Mouse (Mus musculus): ENCODE measurements around the gene C2.
A peak's percentile ranks its signal among the peaks of the same experiment; 100 is the strongest.
"Not testable (repeated sequence)": the region's sequence is repeated elsewhere in the genome, so short reads cannot be mapped to it uniquely, and the experiment has no call there.

C2 gene

DNA sequence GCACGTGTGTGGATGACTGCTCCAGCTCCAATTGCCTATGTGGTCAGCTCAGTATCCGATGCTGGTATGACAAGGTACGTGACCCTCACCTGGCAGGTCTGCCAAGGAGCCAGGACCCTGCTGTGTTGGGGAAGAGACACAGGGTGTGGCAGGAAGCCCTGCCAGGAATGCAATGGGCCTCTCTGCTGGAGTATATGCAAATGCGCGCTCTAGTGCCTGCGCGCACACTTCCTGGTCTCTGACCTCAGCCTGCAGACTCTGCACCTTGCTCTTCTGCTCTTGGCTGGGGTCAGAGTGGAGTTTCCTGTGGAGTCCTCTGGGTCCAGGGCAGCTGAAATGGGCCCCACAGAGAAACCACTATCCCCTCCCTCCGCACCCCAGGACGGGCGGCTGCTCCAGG lies 12.9 kb upstream of the C2 start:
- no peak for DNase-seq (ENCODE audit: low spot score)

DNA sequence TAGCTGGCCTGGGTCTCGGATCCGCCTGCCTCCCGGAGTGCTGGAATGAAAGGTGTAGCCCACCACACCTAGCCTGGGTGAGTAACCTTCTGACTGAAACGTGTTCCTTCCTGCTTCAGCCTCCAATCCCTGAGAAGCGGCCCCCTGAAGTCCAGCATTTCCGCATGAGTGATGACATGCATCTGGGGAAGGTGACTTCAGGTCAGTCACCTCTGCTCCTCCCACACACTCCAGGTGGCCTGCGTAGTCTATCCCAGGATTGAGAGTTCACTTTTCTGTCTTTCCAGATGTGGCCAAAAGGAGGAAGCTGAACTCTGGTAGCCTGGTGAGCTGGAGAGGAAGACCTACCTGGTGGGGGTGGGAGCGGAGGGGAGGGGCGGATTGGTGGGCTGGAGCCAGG lies 4.8 kb upstream of the C2 start:
- no peak for DNase-seq (ENCODE audit: low spot score)

DNA sequence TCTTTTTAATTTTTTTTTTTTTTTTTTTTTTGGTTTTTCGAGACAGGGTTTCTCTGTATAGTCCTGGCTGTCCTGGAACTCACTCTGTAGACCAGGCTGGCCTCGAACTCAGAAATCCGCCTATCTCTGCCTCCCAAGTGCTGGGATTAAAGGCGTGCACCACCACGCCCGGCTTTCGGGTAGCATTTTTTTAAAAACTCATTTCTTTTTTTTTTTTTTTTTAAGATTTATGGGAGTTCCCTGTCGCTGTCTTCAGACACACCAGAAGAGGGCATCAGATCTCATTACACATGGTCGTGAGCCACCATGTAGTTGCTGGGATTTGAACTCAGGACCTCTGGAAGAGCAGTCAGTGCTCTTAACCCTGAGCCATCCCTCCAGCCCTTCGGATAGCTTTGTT lies 3.9 kb upstream of the C2 start:
- not testable (repeated sequence) for DNase-seq (ENCODE audit: low spot score)

DNA sequence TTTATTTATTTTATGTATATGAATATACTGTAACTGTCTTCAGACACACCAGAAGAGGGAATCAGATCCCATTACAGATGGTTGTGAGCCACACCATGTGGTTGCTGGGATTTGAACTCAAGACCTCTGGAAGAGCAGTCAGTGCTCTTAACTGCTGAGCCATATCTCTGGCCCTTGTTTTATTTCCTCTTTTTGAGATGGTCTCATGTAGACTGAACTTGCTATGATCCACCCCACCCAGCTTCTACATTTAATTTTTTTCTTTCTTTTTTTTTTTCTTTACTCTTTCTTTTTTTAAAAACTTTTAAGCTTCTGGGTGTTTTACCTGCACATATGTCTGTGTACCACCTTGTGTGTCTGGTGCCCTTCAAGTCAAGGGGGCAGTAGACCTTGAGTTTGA lies 2.8 kb upstream of the C2 start:
- not testable (repeated sequence) for DNase-seq (ENCODE audit: low spot score)

DNA sequence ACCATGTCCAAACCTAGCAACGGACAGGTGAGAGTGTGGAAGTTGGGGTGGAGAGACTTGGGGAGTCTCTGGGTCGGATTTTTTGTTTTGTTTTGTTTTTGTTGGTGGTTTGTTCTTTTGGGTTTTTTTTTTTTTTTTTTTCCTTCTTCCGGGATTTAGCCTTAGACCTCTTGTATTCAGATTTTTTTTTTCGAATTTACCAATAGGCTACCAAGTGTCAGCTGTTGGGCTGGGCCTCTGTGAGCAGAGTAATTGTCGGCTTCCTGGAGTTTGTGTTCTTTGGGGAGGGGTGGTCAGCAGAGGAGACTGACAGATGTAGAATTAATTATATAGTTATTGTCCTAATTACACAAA lies 1.8 kb upstream of the C2 start:
- DNase-seq (ENCODE audit: low spot score) = no peak

DNA sequence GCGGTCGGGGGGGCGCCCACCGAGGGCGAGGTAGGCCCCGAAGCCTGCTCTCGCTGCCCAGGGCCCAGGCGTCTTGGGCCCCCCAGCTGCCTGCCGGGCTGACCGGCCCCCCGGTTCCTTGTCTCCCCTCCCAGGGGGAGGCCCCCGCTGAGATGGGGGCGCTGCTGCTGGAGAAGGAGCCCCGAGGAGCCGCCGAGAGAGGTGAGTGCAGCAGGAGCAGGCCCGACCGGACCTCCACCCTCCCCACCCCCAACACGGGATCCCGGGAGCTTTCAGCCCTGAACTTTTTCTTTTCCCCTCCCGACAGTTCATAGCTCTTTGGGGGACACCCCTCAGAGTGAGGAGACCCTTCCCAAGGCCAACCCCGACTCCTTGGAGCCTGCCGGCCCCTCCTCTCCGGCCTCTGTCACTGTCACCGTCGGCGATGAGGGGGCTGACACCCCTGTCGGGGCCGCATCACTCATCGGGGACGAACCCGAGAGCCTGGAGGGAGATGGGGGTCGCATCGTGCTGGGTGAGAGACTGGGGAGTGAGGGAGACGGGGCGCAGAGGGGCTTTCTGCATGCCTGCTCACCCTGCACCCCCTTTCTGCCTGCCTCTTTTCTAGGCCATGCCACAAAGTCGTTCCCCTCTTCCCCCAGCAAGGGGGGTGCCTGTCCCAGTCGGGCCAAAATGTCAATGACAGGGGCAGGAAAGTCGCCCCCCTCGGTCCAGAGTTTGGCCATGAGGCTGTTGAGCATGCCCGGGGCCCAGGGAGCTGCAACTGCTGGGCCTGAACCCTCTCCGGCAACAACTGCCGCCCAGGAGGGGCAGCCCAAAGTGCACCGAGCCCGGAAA lies 1.2 kb upstream of the C2 start:
- DNase-seq (ENCODE audit: low spot score) = peak; percentile 48

DNA sequence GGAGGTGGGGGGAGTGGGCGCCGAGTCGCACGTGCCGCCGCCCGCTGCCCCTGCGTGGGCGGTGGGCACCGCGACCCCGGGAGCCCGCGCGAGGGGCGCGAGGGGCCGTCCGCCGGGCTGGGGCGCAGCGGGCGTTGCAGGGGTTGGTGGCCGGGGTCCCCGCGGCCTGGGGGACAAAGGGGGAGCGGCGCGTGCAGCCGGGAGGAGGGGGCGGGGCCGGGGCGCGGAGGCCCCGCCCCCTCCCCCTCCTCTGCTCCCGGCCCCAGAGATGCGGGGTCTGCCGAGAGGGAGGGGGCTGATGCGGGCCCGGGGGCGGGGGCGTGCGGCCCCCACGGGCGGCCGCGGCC lies 614 bp upstream of the C2 start:
- DNase-seq (ENCODE audit: low spot score) = no peak

DNA sequence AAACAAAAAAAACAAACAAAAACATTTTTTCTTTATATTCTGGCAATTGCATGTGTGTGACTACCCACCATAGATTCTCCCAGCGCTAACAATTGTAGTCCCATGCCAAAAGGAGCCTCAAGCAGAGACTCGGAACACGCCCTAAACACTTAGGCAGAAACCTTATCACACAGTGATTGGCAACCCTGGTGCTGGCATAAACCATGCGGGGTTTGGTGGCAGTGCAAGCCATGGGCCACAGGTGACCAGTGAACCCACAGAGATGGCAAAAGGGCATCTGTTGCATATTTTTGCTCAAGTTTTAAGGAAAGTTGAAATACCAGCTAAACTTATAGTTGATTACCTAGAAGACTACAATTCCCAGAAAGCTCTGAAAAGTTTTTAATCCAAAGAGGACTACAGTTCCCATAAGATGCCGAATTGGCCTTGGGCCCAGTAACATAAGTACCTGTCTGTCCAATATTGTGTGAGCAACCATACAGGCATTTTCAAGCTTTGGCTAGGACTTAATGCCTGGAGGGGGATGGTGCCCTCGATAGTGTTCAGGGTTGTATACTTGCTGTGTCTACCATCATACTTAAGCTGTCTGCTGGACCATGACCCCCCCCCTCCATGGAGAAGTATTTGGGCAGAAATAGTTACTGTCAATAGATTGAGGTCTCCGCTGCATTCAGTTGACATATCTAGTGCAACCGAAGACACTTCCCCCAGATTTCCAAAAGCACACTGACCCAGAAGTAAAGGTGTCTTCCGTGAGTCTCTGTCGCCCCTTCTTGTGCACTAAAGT lies 499 bp downstream of the C2 start:
- no peak for DNase-seq (ENCODE audit: low spot score)

DNA sequence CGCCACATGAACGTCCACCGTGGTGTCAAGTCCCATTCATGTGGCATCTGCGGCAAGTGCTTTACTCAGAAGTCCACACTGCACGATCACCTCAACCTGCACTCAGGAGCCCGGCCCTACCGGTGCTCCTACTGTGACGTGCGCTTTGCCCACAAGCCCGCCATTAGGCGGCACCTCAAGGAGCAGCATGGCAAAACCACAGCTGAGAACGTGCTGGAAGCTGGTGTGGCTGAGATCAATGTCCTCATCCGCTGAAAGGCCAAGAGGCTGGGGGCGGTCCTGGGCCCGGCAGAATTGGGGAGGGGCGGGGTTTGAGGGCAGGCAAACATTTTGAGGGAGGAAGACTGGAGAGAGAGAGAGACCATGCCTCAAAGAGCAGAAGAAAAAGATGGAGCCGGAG lies 1.7 kb downstream of the C2 start:
- no peak for DNase-seq (ENCODE audit: low spot score)

DNA sequence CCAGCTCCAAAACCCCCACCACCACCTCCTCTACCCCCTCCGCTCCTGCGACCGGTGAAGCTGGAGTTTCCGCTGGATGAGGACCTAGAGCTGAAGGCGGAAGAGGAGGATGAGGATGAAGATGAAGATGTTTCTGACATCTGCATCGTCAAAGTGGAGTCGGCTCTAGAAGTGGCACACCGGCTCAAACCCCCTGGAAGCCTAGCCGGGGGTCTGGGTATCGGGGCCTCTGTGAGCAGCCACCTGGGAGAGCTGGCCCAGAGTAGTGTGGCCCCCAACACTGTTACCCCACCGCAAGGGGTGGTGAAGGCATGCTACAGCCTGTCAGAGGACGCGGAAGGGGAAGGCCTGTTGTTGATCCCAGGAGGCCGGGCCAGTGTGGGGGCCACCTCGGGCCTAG lies 2.3 kb downstream of the C2 start:
- DNase-seq (ENCODE audit: low spot score) = no peak

DNA sequence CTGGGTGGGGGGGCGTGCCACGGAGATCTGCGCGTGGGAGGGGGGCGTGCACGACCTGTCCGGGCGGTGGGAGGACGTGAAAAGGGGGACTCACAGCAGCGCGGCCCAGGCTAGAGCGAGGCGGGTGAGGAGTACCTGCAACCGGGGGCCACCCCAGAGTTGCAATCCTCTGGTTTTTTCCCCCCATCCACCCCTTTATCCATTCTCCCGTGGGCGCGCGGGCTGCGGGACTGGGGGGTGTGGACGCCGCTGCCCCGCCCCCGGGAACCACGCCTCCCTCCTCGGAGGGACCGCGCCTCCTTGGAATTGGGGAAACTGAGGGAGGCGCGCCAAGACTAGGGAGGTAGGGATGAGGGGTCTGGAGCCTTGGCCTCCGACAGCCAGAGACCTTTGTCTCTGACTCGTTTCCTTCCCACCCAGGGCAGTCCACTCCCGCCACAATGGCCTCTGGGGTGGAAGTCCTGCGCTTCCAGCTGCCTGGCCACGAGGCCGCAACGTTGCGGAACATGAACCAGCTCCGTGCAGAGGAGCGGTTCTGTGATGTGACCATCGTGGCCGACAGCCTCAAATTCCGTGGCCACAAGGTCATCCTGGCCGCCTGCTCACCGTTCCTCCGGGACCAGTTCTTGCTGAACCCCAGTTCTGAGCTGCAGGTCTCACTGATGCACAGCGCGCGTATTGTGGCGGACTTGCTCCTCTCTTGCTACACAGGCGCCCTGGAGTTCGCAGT lies 3.1 kb downstream of the C2 start:
- peak; percentile 68 for DNase-seq (ENCODE audit: low spot score)

DNA sequence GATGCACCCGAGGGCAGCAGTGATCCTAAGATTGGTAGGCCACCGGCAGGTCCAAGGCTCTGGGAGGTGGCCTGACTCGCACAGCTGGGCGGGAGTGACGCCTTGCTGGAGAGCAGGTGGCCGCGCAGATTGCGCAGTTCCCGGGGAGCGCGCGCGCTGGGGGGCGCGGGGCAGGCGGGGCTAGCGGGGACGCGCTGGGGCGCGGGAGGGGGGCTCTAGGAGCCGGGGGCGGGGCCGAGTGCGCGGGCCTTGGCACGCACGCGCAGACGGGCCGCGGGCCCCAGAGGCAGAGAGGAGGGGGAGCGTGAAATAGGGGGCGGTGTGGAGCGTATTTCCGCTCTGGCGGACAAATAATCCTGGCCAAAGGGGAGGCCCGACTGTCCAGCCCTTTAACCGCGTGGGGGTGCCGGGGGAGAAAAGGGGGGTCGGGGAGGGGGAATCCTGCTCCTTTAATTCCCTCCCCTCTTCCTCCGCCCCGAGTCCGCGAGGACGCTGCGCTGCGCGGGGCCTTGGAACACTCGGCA lies 3.9 kb downstream of the C2 start:
- DNase-seq (ENCODE audit: low spot score) = peak; percentile 94

DNA sequence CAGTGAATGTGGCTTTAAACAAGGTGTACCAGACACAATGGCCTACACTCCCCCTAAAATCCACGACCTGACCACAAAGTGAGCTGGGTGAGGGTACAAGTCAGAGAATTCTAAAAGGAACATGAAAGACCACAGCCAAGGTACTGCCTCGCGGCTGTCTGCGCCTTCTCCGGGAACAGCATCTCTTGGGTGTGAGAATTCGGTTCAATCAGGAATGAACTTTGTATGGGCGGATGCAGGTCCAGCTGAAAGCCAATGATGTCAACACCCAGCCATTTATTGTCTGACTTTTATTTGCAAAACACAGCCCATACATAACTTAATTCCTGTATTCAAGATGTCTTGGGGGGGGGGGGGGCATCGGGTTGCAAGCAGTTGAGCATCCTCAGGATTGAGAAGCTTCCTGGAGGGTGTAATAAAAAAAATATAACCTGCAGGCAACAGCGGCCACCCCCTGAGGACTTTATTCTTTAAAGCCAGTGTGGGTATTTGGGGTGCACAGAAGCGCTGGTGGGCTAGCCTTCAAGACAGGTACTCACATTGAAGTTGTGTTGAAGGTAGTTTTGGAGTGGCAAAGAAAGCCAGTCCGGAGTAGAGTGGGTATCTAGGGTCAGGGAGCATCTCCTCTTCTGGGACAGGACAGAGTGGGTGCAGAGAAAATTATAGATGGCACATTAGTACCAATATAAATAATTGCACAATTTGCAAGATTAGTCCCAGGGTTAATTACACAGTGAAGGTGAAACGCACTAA lies 4.8 kb downstream of the C2 start:
- DNase-seq (ENCODE audit: low spot score) = no peak

DNA sequence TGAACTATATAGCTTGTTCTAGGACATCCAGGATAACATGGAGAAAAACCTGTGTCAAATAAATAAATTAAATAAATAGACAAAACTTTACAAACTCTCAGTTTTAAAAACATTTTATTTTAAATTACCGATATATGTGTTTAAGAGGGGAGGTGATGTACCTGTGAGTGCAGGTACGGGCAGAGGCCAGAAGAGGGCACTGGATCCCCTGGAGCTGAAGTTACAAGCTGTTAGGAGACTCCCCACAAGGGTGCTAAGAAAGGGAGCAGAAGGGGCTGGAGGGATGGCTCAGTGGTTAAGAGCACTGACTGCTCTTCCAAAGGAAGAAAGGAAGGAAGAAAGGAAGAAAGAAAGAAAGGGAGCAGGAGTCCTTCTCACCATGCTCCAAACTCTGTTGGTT lies 6.7 kb downstream of the C2 start:
- no peak for DNase-seq (ENCODE audit: low spot score)

DNA sequence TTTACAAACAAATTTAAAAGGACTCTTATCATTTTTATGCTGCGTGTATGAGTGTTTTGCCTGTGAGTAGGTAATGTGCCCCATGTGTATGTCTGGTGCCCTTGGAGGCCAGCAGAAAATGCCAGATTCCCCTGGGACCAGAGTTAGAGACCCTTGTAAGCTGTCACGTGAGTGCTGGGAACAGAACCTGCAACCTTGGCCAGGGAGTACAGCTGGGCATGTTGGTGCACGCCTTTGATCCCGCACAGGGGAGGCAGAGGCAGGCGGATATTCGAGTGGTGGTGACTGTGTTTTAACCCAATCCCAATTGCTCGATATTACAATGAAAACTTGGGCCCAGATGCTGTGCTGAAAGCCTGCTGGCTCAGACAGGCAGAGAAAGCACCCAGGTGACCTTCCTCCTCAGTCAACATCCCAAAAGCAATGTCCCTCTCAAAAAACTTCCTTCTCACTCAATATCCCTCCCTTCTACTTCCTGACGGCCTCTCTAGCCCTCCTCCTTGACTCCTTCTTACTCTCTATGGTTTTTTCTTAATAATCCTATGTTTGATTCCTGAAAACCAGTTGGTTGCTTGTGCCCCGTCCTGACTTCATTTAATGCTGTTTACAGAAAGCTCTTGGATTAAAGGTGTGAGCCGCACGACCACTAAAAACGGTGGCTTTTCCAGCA lies 7.9 kb downstream of the C2 start:
- DNase-seq (ENCODE audit: low spot score) = no peak

DNA sequence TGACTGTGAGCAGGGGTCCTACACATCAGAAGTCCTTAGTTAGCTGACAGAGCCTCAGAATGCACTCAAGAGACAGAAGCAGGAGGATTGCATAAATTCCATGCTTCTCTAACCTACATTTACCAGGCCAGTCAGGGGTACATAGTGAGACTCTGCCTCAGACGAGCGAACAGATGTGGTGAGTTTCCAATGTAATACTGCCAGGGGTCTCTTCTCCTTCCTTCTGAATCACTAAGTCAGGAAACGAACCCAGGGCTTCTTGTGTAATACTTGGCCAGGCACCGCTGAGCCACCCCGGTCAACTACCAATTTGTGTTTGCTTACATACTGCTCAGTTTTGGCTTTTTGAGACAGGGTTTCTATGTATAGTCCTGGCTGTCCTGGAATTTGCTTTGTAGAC lies 10.1 kb downstream of the C2 start:
- DNase-seq (ENCODE audit: low spot score) = no peak

DNA sequence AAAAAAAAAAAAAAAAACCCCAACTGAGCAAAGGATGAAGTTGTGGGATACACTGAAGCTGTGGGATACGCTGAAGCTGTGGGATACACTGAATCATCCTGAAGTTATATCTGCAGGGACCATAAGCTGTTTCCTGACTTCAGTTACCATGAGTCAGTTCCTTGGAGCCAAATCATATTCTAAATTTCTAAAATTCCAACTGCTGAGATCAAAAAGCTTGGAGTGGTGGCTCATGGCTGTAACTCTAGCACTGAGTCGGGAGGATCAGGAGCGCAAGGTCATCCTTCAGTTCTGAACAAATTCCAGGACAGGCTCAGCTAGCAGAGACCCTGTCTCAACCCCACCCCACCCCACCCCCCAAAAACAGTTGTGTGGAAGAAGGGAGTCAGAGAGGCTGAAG lies 12.4 kb downstream of the C2 start:
- no peak for DNase-seq (ENCODE audit: low spot score)

DNA sequence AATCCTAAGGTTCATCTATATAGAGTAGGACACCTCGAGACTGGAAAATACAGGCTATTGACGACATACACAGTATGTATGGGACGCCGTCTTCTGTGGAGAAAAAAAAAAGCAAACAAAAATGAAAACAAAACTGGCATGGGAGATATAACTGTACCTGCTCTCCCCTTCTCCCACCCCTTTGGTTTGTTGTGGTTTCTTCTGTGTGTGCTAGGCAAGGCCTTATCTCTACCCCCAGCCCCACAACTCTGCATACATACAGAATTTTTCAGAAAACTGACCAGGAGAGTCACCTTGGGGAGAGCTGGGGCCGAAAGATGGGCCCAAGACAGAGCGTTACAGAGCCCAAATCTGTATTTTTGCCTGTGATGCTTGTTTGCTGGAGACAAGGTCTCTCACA lies 13.4 kb downstream of the C2 start:
- DNase-seq (ENCODE audit: low spot score) = no peak

DNA sequence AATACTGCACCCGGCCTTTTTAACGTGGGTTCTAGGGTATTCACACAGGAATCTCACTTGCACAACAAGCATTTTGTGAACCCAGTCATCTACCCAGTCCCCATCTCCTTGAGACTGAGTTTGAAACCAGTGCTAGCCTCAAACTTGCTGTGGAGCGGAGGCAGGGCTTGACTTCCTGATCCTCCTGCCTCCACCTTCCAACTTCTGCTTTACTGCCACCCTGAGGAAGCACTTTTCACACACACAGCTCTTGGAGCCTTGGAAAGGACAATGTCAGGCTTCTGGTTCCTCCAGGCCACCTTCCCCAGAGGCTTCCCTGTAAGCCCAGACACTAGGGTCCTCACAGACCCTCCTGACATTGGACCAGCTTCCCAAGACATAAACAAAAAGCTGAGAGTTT lies 14.7 kb downstream of the C2 start:
- DNase-seq (ENCODE audit: low spot score) = no peak

DNA sequence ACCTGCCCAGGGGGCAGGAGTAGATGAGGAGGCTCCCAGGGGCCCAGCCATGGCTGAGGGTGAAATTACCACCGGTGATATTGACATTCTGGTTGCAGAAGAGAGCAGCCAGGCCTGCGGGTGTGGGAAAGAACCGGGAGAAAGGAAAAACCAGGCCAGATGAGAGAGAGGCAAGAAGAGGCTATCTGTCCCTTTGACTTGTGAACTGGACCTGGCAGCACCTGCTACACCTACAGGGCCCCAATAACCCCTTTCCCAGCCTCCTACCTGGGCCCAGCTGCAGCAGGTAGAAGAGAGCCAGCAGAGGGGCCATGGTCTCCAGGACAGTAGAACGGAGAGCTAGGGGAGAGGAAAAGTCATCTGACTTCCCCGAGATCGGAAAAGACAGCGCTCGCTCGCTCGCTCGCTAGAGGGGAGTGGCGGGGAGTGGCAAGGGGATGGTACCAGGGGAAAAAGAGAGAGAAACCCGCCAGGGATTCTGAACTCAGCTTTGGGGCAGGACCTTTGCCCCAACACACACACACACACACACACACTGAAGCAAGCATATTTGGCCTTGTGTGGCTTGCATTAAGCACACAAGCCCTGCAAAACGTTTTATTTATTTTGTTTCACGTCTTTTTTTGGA lies 16.3 kb downstream of the C2 start, which contains the start of gene Gm20547:
TSS of gene Gm20547 (minus strand) at position 360 of the 628 bp plus-strand sequence.
- no peak for DNase-seq (ENCODE audit: low spot score)

DNA sequence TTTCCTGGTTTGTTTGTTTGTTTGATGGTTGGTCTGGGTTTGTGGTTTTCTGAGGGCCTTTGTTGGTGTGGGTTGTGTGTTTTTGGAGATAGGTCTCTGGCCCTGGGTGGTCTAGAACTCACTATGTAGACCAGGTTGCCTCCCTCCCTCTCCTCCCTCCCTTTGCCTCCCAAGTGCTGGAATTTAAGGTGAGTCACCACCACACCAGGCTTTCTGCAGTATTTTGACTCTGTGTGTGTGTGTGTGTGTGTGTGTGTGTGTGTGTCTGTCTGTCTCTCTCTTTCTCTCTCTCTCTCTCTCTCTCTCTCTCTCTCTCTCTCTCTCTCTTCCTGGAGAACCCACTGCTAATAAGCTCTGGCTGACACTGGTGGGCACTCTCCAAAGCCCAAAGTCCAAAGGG lies 16.9 kb downstream of the C2 start:
- no peak for DNase-seq (ENCODE audit: low spot score)

All from urinary bladder, postnatal 25 days (tissue).